Mouse (Mus musculus) limb, embryonic 14.5 days (tissue): ENCODE results near the gene Abi1. TPM values are rescaled to one million over a fixed set of nuclear protein-coding genes. Genes with fewer than 3 reads are reported as not detected.
"Not testable (repeated sequence)": the region's sequence is repeated elsewhere in the genome, so short reads cannot be mapped to it uniquely, and the experiment has no call there.

Experiments used
- ATAC-seq: fragments of 200-750 bp; cut with Nextera tagmentation; 2 replicates; pipeline ENCODE4 v1.8.0; 2017; ENCODE audit warnings: low read depth, moderate number of reproducible peaks, moderate TSS enrichment; ENCODE audit not compliant: low FRiP score
- DNase-seq: peaks from one replicate; pipeline ENCODE4 v3.0.0-alpha.2; 2015; ENCODE audit warnings: low spot score
- H3K27ac ChIP-seq: fragments of 300-500 bp; sonication (generic); replicated peaks from 2 replicates; pipeline ENCODE4 v1.5.1; 2014; ENCODE audit warnings: low read depth, mild to moderate bottlenecking, low read length, moderate library complexity, mixed read lengths
- H3K27me3 ChIP-seq: fragments of 300-500 bp; sonication (generic); 2 replicates; pipeline ENCODE4 v1.6.1; 2014; ENCODE audit warnings: low read length, mixed read lengths; ENCODE audit not compliant: control insufficient read depth, insufficient read depth
- H3K36me3 ChIP-seq: fragments of 300-500 bp; sonication (generic); 2 replicates; pipeline ENCODE4 v1.6.1; 2014; ENCODE audit warnings: mild to moderate bottlenecking, low read length, moderate library complexity, mixed read lengths; ENCODE audit not compliant: control insufficient read depth, insufficient read depth
- H3K4me1 ChIP-seq: fragments of 300-500 bp; sonication (generic); 2 replicates; pipeline ENCODE4 v1.6.1; 2014; ENCODE audit warnings: antibody characterized with exemption, low read length, mixed read lengths; ENCODE audit not compliant: control insufficient read depth, insufficient read depth
- H3K4me2 ChIP-seq: fragments of 300-500 bp; sonication (generic); replicated peaks from 2 replicates; pipeline ENCODE4 v1.6.1; 2014; ENCODE audit warnings: low read depth, mild to moderate bottlenecking, low read length, moderate library complexity; ENCODE audit not compliant: severe bottlenecking
- H3K4me3 ChIP-seq: fragments of 300-500 bp; sonication (generic); replicated peaks from 2 replicates; pipeline ENCODE4 v1.5.1; 2014; ENCODE audit warnings: low read length
- H3K9ac ChIP-seq: fragments of 300-500 bp; sonication (generic); 2 replicates; pipeline ENCODE4 v1.6.1; 2014; ENCODE audit warnings: mild to moderate bottlenecking, low read depth, low read length, moderate library complexity; ENCODE audit not compliant: severe bottlenecking
- H3K9me3 ChIP-seq: fragments of 300-500 bp; sonication (generic); 2 replicates; pipeline ENCODE4 v1.6.1; 2016; ENCODE audit warnings: low read length; ENCODE audit not compliant: control insufficient read depth
- POLR2A ChIP-seq: fragments of 200-500 bp; IDR thresholded peaks from 2 replicates; pipeline ENCODE4 v1.8.0; 2012; ENCODE audit warnings: inconsistent platforms, mild to moderate bottlenecking, moderate library complexity, borderline replicate concordance; ENCODE audit not compliant: insufficient read depth, insufficient read length; ENCODE audit errors: extremely low read depth
- WGBS: fragments of 180-500 bp; shearing (Covaris S2); extraction: QIAGEN DNeasy Blood & Tissue Kit; methylation state at CpG from one replicate; pipeline ENCODE4 v1.1.7; 2014; 5-methylcytosine and 5-hydroxymethylcytosine counted together
- polyA plus RNA-seq, 2 experiments: library from polyadenylated mRNA; depleted of rRNA in 1 of 2; stranded (reverse) in 1 of 2; unstranded in 1 of 2; fragments of >200 nt; fragmentation: Nextera tagmentation in 1 of 2; extraction: Ambion mirVana in 1 of 2; gene quantifications; 2 replicates each; pipeline versions ENCODE4 v1.2.1 to v1.2.3; 2012 to 2014

Abi1 gene
- polyA plus RNA-seq, 2 experiments = 51.1 to 81.1 TPM

GRCm38 (mm10) chr2:23052523-23052922 lies 12.5 kb upstream of the Abi1 start:
- no peak for ATAC-seq
- WGBS = 59% methylated on average over 6 of the region's 6 CpGs
- no peak overlapping the region for H3K9ac ChIP-seq

DNA sequence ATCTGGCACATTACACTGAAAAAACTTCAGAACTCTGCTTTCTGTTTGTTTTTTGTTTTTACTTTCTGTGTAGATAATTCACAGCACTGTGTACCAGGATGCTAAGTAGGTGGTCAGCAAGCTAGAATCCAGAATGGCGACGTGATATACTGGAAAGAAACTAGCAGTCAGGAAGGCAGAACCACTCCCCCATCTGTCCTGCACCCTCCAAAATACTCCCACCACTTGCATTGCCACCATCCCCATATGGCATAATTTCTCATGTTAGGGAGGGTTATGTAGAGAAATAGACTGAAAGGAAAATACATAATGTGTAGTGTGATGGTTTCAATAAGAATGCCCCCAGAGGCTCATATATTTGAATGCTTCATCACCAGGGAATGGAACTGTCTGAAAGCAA lies 11.8 kb upstream of the Abi1 start:
- 70% methylated on average over 2 of the region's 2 CpGs for WGBS
- ATAC-seq (no peak), DNase-seq (no peak)
- Histone ChIP-seq H3K4me1 (no peaks in the 10 kb centered on the region), H3K9me3 (no peaks in the 10 kb centered on the region), H3K4me3 (no peak overlapping the region), H3K9ac (no peak overlapping the region), H3K36me3 (no peaks in the 10 kb centered on the region), H3K27me3 (no peaks in the 10 kb centered on the region), H3K27ac (no peak overlapping the region), H3K4me2 (no peak overlapping the region)
- TF ChIP-seq POLR2A = no peak

More at GRCm38 (mm10) chr2:23052523-23052922, 12.5 kb upstream of the Abi1 start:
- Histone ChIP-seq H3K9me3 (no peaks in the 10 kb centered on the region), H3K27ac (no peak overlapping the region), H3K4me2 (no peak overlapping the region), H3K36me3 (no peaks in the 10 kb centered on the region), H3K4me1 (no peaks in the 10 kb centered on the region), H3K4me3 (no peak overlapping the region), H3K27me3 (no peaks in the 10 kb centered on the region)
- no peak for DNase-seq
- no peak for TF ChIP-seq POLR2A

- H3K4me1 ChIP-seq = no peaks in the 10 kb centered on the region
- no peak overlapping the region for H3K27ac ChIP-seq
- H3K9ac ChIP-seq = no peak overlapping the region
- no peak overlapping the region for H3K4me3 ChIP-seq
- ATAC-seq (no peak), DNase-seq (no peak)
- no peak for TF ChIP-seq POLR2A
- H3K36me3 ChIP-seq = no peaks in the 10 kb centered on the region
- no peaks in the 10 kb centered on the region for H3K9me3 ChIP-seq
- no peak overlapping the region for H3K4me2 ChIP-seq
- H3K27me3 ChIP-seq = no peaks in the 10 kb centered on the region
These were observed 8.0 kb upstream of the Abi1 start for GRCm38 (mm10) chr2:23048006-23048405.

DNA sequence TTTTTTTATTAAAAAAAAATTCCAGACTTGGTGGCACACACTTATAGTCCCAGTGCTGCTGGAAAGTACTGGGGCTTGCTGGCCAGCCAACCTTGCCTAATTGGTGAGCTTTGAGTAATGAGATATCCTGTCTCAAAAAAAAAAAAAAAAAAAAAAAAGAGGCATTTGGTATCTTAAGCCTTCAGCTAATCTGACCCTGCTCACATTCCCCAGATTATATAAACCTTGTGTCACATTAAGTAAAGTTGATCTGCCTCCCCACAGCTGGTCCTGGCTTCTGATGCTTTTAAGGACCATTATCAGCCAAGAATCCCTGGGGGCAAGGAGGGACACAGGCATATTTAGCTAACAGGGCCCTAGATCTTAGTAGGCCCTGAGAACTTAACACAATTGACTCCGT lies 5.7 kb upstream of the Abi1 start:
- WGBS = 55% methylated on average over 1 of the region's 1 CpGs
- ATAC-seq (no peak), DNase-seq (no peak)
- H3K27ac ChIP-seq = no peak overlapping the region
- no peak overlapping the region for H3K9ac ChIP-seq
- H3K27me3 ChIP-seq = no peaks in the 10 kb centered on the region
- TF ChIP-seq POLR2A = no peak
- H3K4me3 ChIP-seq = no peak overlapping the region
- no peaks in the 10 kb centered on the region for H3K36me3 ChIP-seq
- H3K4me2 ChIP-seq = no peak overlapping the region
- H3K9me3 ChIP-seq = no peaks in the 10 kb centered on the region
- no peaks in the 10 kb centered on the region for H3K4me1 ChIP-seq

DNA sequence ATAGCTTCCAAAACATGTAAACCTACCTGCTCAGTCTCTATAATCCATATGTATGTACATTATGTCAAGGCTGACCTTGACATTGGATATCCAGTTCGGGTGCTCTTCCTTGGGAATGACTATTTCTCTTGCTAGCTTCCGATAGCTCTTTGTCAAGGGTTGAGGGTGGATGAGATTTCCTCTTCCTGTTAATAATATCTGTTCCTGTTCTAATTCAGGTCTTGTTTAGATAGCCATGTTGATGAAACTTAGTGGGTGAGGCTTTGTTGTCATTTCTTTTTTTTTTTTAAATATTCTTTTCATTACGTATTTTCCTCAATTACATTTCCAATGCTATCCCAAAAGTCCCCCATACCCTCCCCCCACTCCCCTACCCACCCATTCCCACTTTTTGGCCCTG lies 2.1 kb upstream of the Abi1 start:
- Histone ChIP-seq H3K9ac (no peak overlapping the region), H3K27me3 (no peaks in the 10 kb centered on the region), H3K9me3 (no peaks in the 10 kb centered on the region), H3K4me1 (peaks cover 8% of the 10 kb centered on the region), H3K27ac (no peak overlapping the region), H3K4me3 (no peak overlapping the region), H3K4me2 (no peak overlapping the region), H3K36me3 (no peaks in the 10 kb centered on the region)
- WGBS = 87% methylated on average over 3 of the region's 3 CpGs
- DNase-seq (no peak), ATAC-seq (no peak)
- no peak for TF ChIP-seq POLR2A

- WGBS = 80% methylated on average over 4 of the region's 4 CpGs
- no peaks in the 10 kb centered on the region for H3K36me3 ChIP-seq
- no peak overlapping the region for H3K4me3 ChIP-seq
- TF ChIP-seq POLR2A = no peak
- H3K9me3 ChIP-seq = no peaks in the 10 kb centered on the region
- H3K4me1 ChIP-seq = peaks cover 9% of the 10 kb centered on the region
- no peak overlapping the region for H3K9ac ChIP-seq
- H3K27ac ChIP-seq = no peak overlapping the region
- no peak for ATAC-seq
- no peak overlapping the region for H3K4me2 ChIP-seq
- H3K27me3 ChIP-seq = no peaks in the 10 kb centered on the region
- DNase-seq = no peak
These were observed 1.4 kb upstream of the Abi1 start for GRCm38 (mm10) chr2:23041457-23041856.

DNA sequence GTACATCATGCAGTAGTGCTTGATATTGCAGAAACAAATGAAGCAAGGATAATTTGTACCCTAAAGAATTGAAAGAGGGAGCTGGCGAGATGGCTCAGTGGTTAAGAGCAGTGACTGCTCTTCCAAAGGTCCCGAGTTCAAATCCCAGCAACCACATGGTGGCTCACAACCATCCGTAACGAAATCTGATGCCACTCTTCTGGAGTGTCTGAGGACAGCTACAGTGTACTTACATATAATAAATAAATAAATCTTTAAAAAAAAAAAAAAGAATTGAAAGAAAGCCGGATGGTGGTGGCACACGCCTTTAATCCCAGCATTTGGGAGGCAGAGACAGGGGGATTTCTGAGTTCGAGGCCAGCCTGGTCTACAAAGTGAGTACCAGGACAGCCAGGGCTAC lies 649 bp upstream of the Abi1 start:
- not testable (repeated sequence) for H3K4me1 ChIP-seq, H3K27me3 ChIP-seq, DNase-seq, H3K4me2 ChIP-seq, H3K27ac ChIP-seq, H3K36me3 ChIP-seq, ATAC-seq, H3K9me3 ChIP-seq, H3K9ac ChIP-seq, H3K4me3 ChIP-seq
- 89% methylated on average over 7 of the region's 7 CpGs for WGBS
